Mouse (Mus musculus) bone marrow macrophage, adult 2 months (primary cell): ENCODE measurements around the gene Aspn.

ENCODE experiments used
- CTCF ChIP-seq: IDR thresholded peaks from 2 replicates; pipeline ENCODE4 v1.5.1; 2012; ENCODE audit warnings: low read depth, mild to moderate bottlenecking, low read length, moderate library complexity
- POLR2A ChIP-seq: IDR thresholded peaks from 2 replicates; pipeline ENCODE4 v1.6.1; 2012; ENCODE audit warnings: mild to moderate bottlenecking, low read depth, low read length, borderline replicate concordance

DNA sequence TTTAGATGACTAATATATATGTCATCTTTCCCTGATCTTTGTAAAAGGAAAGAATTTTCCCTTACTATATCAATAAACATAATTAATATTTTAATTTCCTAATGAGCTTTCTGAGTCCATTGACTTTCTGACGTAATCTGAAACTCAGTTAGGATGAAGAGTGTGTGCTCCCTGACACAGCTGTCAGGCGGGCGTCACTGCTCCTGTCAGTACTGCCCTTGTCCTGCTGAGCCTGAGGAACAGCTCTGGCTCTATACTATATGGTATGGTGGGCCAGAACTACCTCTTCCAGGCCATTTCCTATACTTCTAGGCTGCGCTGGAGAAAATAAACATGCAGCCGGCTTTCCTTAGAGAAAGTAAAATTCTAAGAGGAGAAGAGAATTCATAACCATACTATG lies 10.3 kb downstream of the Aspn start:
- TF ChIP-seq CTCF (no peak), POLR2A (no peak)
